Mouse (Mus musculus): ENCODE results near the gene Olfr137. TPM values are rescaled to one million over a fixed set of nuclear protein-coding genes. Genes with fewer than 3 reads are reported as not detected.

Olfr137 gene
- total RNA-seq (2021) (not detected), polyA plus RNA-seq (2012; rRNA removed) (not detected in 2 replicates)
- long read RNA-seq = 0 reads

DNA sequence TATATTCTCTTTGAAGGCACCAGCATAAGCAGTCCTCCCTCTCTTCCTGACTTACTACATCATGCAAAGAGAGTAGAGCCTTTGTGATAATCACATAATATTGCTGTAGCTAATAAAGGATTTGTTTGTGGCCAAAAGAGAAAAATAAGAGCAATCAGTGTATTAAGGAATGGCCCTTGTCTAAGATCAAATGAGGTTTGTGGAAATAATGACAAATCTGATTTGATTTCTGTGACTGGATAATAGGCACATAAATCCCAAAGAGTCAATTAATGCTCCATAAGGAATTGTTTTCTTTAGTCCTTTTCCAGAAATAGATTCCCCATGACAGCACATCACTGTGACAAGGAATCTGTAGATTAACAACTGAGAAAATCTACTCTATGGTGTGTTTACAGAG is at the start of gene Olfr137:
Gene Olfr137 (minus strand): TSS at position 101 of the 400 bp plus-strand sequence.
- Histone ChIP-seq H3K4me3 (no peak within 1 kb of the TSS), H3K9ac (ENCODE audit: low read depth, low read length) (no peak within 1 kb of the TSS), H3K27ac (no peak within 1 kb of the TSS), H3K27me3 (ENCODE audit: control insufficient read depth, insufficient read depth, low read length) (no peaks in the 10 kb centered on the region), H3K79me2 (replicated peaks; ENCODE audit: control insufficient read depth, insufficient read depth, low read length) (no peaks in the 10 kb centered on the region), H3K4me1 (ENCODE audit: control insufficient read depth, insufficient read depth, low read length) (no peaks in the 10 kb centered on the region), H3K36me3 (ENCODE audit: control insufficient read depth, insufficient read depth, low read length) (no peaks in the 10 kb centered on the region)
- TF ChIP-seq EP300 (IDR thresholded peaks at IDR 0.05; ENCODE audit: insufficient read depth, low read depth, low read length) (no peak), POLR2A (IDR thresholded peaks at IDR 0.05; ENCODE audit: insufficient read depth, low read depth, low read length) (no peak), CTCF (IDR thresholded peaks at IDR 0.05) (no peak)
- no peak for DNase-seq
- intact Hi-C loops (cut with DNase I) = no loop called here

DNA sequence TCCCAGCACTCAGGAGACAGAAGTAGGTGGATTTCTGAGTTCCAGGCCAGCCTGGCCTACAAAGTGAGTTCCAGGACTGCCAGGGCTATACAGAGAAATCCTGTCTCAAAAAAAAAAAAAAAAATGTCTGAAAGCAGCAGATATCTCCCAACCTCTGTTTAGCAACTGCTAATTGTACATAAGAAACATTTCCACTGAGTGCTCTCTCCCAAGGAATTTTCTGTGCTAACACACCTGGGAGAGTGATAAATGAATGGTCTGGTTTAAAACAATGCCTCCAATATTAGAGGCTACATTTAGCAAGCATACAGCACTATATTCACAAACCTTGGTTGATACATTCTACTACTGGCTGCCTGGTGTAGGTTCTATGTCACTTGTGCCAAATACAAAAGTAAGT is 22.2 kb upstream of the Olfr137 start, which contains the start of gene Olfr136:
Gene Olfr136 (plus strand): TSS at position 301 of the 400 bp plus-strand sequence.
- H3K9ac ChIP-seq (ENCODE audit: low read depth, low read length) = no peak within 1 kb of the TSS
- no peak for DNase-seq
- no peak within 1 kb of the TSS for H3K27ac ChIP-seq
- H3K4me3 ChIP-seq = no peak within 1 kb of the TSS
- TF ChIP-seq EP300 (IDR thresholded peaks at IDR 0.05; ENCODE audit: insufficient read depth, low read depth, low read length) (no peak), CTCF (IDR thresholded peaks at IDR 0.05) (no peak), POLR2A (IDR thresholded peaks at IDR 0.05; ENCODE audit: insufficient read depth, low read depth, low read length) (no peak)
- H3K27me3 ChIP-seq (ENCODE audit: control insufficient read depth, insufficient read depth, low read length) = no peaks in the 10 kb centered on the region
- H3K4me1 ChIP-seq (ENCODE audit: control insufficient read depth, insufficient read depth, low read length) = no peaks in the 10 kb centered on the region
- intact Hi-C loops (cut with DNase I) = no loop called here
- no peaks in the 10 kb centered on the region for H3K79me2 ChIP-seq (replicated peaks; ENCODE audit: control insufficient read depth, insufficient read depth, low read length)
- no peaks in the 10 kb centered on the region for H3K36me3 ChIP-seq (ENCODE audit: control insufficient read depth, insufficient read depth, low read length)

DNA sequence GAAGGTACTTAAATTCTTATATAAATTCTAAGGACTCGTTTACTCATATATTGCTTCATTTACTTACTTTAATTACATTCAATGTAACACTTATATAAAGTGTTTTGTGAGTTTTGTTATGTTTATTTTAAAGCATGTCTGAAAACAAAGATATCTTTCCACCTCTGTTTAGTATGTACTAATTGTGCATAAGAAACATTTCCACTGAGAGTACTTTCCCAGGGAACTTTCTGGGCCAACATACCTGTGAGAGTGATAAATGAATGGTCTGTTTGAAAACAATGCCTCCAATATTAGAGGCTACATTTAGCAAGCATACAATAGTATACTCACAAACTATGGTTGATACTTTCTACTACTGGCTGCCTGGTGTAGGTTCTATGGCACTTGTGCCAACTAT is 46.6 kb downstream of the Olfr137 start, which contains the start of gene Olfr138:
Gene Olfr138 (plus strand): TSS at position 301 of the 400 bp plus-strand sequence.
- intact Hi-C loops (cut with DNase I) = no loop called here
- Histone ChIP-seq H3K4me3 (no peak within 1 kb of the TSS), H3K9ac (ENCODE audit: low read depth, low read length) (no peak within 1 kb of the TSS), H3K27ac (no peak within 1 kb of the TSS), H3K4me1 (ENCODE audit: control insufficient read depth, insufficient read depth, low read length) (no peaks in the 10 kb centered on the region), H3K36me3 (ENCODE audit: control insufficient read depth, insufficient read depth, low read length) (no peaks in the 10 kb centered on the region), H3K79me2 (replicated peaks; ENCODE audit: control insufficient read depth, insufficient read depth, low read length) (no peaks in the 10 kb centered on the region), H3K27me3 (ENCODE audit: control insufficient read depth, insufficient read depth, low read length) (no peaks in the 10 kb centered on the region)
- no peak for DNase-seq
- WGBS = 41% methylated on average over 1 of the region's 1 CpGs
- TF ChIP-seq EP300 (IDR thresholded peaks at IDR 0.05; ENCODE audit: insufficient read depth, low read depth, low read length) (no peak), POLR2A (IDR thresholded peaks at IDR 0.05; ENCODE audit: insufficient read depth, low read depth, low read length) (no peak), CTCF (IDR thresholded peaks at IDR 0.05) (no peak)

Other genes with a start within 250 kb of the Olfr137 start
- gene Olfr129, start 247.5 kb downstream of the Olfr137 start, total RNA-seq (2021) = not detected
- gene Olfr129, start 247.5 kb downstream of the Olfr137 start, polyA plus RNA-seq (2012; rRNA removed) = not detected in 2 replicates
- not detected for gene Olfr130, start 243.6 kb downstream of the Olfr137 start, total RNA-seq (2021)
- not detected in 2 replicates for gene Olfr130, start 243.6 kb downstream of the Olfr137 start, polyA plus RNA-seq (2012; rRNA removed)
- not detected for gene Olfr131, start 218.9 kb downstream of the Olfr137 start, total RNA-seq (2021)
- not detected in 2 replicates for gene Olfr131, start 218.9 kb downstream of the Olfr137 start, polyA plus RNA-seq (2012; rRNA removed)
- gene Olfr132, start 173.0 kb downstream of the Olfr137 start, total RNA-seq (2021) = not detected
- gene Olfr132, start 173.0 kb downstream of the Olfr137 start, polyA plus RNA-seq (2012; rRNA removed) = not detected in 2 replicates
- gene Olfr133, start 162.3 kb downstream of the Olfr137 start, total RNA-seq (2021) = not detected
- not detected in 2 replicates for gene Olfr133, start 162.3 kb downstream of the Olfr137 start, polyA plus RNA-seq (2012; rRNA removed)
- not detected for gene Olfr134, start 136.2 kb downstream of the Olfr137 start, total RNA-seq (2021)
- not detected in 2 replicates for gene Olfr134, start 136.2 kb downstream of the Olfr137 start, polyA plus RNA-seq (2012; rRNA removed)
- gene Olfr135, start 103.2 kb downstream of the Olfr137 start, total RNA-seq (2021) = not detected
- gene Olfr135, start 103.2 kb downstream of the Olfr137 start, polyA plus RNA-seq (2012; rRNA removed) = not detected in 2 replicates
- not detected for gene Olfr138, start 46.5 kb downstream of the Olfr137 start, total RNA-seq (2021)
- not detected in 2 replicates for gene Olfr138, start 46.5 kb downstream of the Olfr137 start, polyA plus RNA-seq (2012; rRNA removed)
- not detected for gene Olfr136, start 22.3 kb upstream of the Olfr137 start, total RNA-seq (2021)
- gene Olfr136, start 22.3 kb upstream of the Olfr137 start, polyA plus RNA-seq (2012; rRNA removed) = not detected in 2 replicates
- gene Esp36, start 112.6 kb upstream of the Olfr137 start, total RNA-seq (2021) = not detected
- not detected in 2 replicates for gene Esp36, start 112.6 kb upstream of the Olfr137 start, polyA plus RNA-seq (2012; rRNA removed)
- gene Esp34, start 246.6 kb upstream of the Olfr137 start, total RNA-seq (2021) = not detected
- gene Esp34, start 246.6 kb upstream of the Olfr137 start, polyA plus RNA-seq (2012; rRNA removed) = not detected in 2 replicates

Measured in heart, adult 2 months (tissue).